38 mouse cellular contexts compared by ENCODE assay signal in the genomic region with DNA sequence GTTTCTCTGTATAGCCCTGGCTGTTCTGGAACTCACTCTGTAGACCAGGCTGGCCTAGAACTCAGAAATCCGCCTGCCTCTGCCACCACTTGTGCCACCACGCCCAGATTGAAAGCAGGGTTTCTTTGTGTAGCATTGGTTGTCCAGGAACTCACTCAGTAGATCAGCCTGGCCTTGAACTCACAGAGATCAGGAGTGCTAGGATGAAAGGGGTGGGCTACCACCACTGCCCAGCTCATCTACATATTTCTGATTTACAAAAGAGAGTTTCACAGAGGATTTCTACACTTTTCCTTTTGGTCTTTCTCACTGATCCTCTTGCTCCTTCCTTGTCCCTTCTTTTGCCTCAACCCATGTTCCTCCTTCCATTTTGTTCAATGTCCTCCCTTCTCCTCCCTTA. TPM values are rescaled to one million over a fixed set of nuclear protein-coding genes. Genes with fewer than 3 reads are reported as not detected.
"Had no signal": no experiment of that assay in that cellular context is flagged by ENCODE, and none has a peak within 500 bp of the region (broad histone marks: within the 10 kb centered on the region; RNA-seq: fewer than 3 reads in every experiment).

No protein-coding gene starts in this region.

- ATAC-seq: hindbrain, postnatal 0 days; intestine, embryonic 16.5 days had no signal

- DNase-seq: gastrocnemius, adult 2 months; gastrocnemius, postnatal 10 days; gastrocnemius, postnatal 25 days; heart, adult 11 months; heart, adult 2 months; heart, postnatal 14 days; heart, postnatal 36 days; kidney, adult 11 months; kidney, adult 2 months; kidney, adult 9 months; kidney, postnatal 14 days; kidney, postnatal 36 days; layer of hippocampus, adult 9-11 months; layer of hippocampus, postnatal 36 days; liver; liver, embryonic 13.5 days had no signal

- H3K27ac ChIP-seq: gastrocnemius, adult 2 months; heart, adult 2 months; heart, embryonic 13.5 days; heart, embryonic 15.5 days; hindbrain, embryonic 13.5 days; hindbrain, embryonic 15.5 days; hindbrain, postnatal 0 days; kidney, embryonic 15.5 days; kidney, postnatal 0 days; left cerebral cortex, adult 2 months; limb, embryonic 10.5 days; limb, embryonic 12.5 days; liver, embryonic 13.5 days; liver, embryonic 15.5 days had no signal

- H3K4me3 ChIP-seq: gastrocnemius, adult 2 months; heart, adult 2 months; heart, embryonic 13.5 days; heart, embryonic 15.5 days; hindbrain, embryonic 13.5 days; hindbrain, embryonic 15.5 days; kidney, embryonic 15.5 days; left cerebral cortex, adult 2 months; limb, embryonic 10.5 days; limb, embryonic 12.5 days; liver, embryonic 13.5 days; liver, embryonic 15.5 days had no signal

- H3K4me2 ChIP-seq: heart, embryonic 11.5 days; heart, embryonic 13.5 days; heart, embryonic 15.5 days; hindbrain, embryonic 13.5 days; hindbrain, embryonic 15.5 days; kidney, embryonic 15.5 days; limb, embryonic 12.5 days; liver, embryonic 11.5 days; liver, embryonic 13.5 days; liver, embryonic 15.5 days had no signal

- H3K9me3 ChIP-seq: heart, embryonic 13.5 days; heart, embryonic 15.5 days; hindbrain, embryonic 13.5 days; hindbrain, embryonic 15.5 days; kidney, embryonic 15.5 days; limb, embryonic 10.5 days; limb, embryonic 12.5 days; liver, embryonic 13.5 days; liver, embryonic 15.5 days had no signal

- H3K9ac ChIP-seq: heart, embryonic 13.5 days; heart, embryonic 15.5 days; hindbrain, embryonic 13.5 days; hindbrain, embryonic 15.5 days; kidney, embryonic 15.5 days; limb, embryonic 12.5 days; liver, embryonic 13.5 days; liver, embryonic 15.5 days had no signal

- H3K36me3 ChIP-seq: heart, embryonic 13.5 days; heart, embryonic 15.5 days; hindbrain, embryonic 13.5 days; hindbrain, embryonic 15.5 days; kidney, embryonic 15.5 days; limb, embryonic 10.5 days; limb, embryonic 12.5 days; liver, embryonic 13.5 days; liver, embryonic 15.5 days had no signal

RNA-seq across cellular contexts. Expression of a gene that starts 53.1 kb away (rescaled TPM):
- total RNA-seq: heart, postnatal 14 days; hematopoietic stem cell, adult 5-6 weeks; layer of hippocampus, adult 18-20 months; layer of hippocampus, adult 8-10 months; layer of hippocampus, postnatal 14 days; layer of hippocampus, postnatal 36 days; left cerebral cortex, adult 2 months; left cerebral cortex, postnatal 36 days had no signal
- polyA plus RNA-seq: heart, adult 2 months; heart, embryonic 13.5 days; heart, embryonic 15.5 days; heart, postnatal 0 days; intestine, embryonic 14.5 days; intestine, embryonic 16.5 days; large intestine, adult 2 months; liver, embryonic 13.5 days; liver, embryonic 15.5 days had no signal
